ENCODE assay signal across 9 mouse cellular contexts in genomic region chr8:120298601-120299532, GRCm38 (mm10).
A peak's percentile ranks its signal among the peaks of the same experiment; 100 is the strongest.
DNase-seq lines count a peak whose midpoint lies in the region; ATAC-seq lines count a peak whose summit lies in the region.
"Had no signal": no experiment of that assay in that cellular context is flagged by ENCODE, and none has a peak within 500 bp of the region (broad histone marks: within the 10 kb centered on the region; RNA-seq: fewer than 3 reads in every experiment).

No protein-coding gene starts in this region.

- H3K9me3 ChIP-seq in kidney, embryonic 16.5 days (ENCODE audit: low read length): no peaks in the 10 kb centered on the region
- no peaks in the 10 kb centered on the region for H3K9me3 ChIP-seq in hindbrain, embryonic 16.5 days (ENCODE audit: control insufficient read depth, low read length)
- H3K9me3 ChIP-seq in neural tube, embryonic 11.5 days (ENCODE audit: control insufficient read depth, low read length): no peaks in the 10 kb centered on the region

- no peak overlapping the region for H3K9ac ChIP-seq in kidney, embryonic 16.5 days (replicated peaks; ENCODE audit: low read length)
- H3K9ac ChIP-seq in hindbrain, embryonic 16.5 days (ENCODE audit: low read depth, low read length): peak overlapping the region; percentile 29
- no peak overlapping the region for H3K9ac ChIP-seq in neural tube, embryonic 11.5 days (ENCODE audit: low read length)

- H3K4me2 ChIP-seq in kidney, embryonic 16.5 days (replicated peaks; ENCODE audit: low read depth, low read length): no peak overlapping the region
- 0 out of 2 replicates have a peak overlapping the region, but pooled peaks have one; percentile 7 for H3K4me2 ChIP-seq in hindbrain, embryonic 16.5 days (ENCODE audit: low read length)
- peak overlapping the region; percentile 28 for H3K4me2 ChIP-seq in neural tube, embryonic 11.5 days (ENCODE audit: low read depth)

- no peak overlapping the region for H3K4me3 ChIP-seq in kidney, embryonic 16.5 days (ENCODE audit: low read length)
- no peak overlapping the region for H3K4me3 ChIP-seq in hindbrain, embryonic 16.5 days (ENCODE audit: low read length)
- no peak overlapping the region for H3K4me3 ChIP-seq in neural tube, embryonic 11.5 days (ENCODE audit: low read depth, low read length)

- H3K27me3 ChIP-seq in kidney, embryonic 16.5 days (ENCODE audit: insufficient read depth, low read length): no peaks in the 10 kb centered on the region
- no peaks in the 10 kb centered on the region for H3K27me3 ChIP-seq in hindbrain, embryonic 16.5 days (replicated peaks; ENCODE audit: control insufficient read depth, insufficient read depth, low read length)
- no peaks in the 10 kb centered on the region for H3K27me3 ChIP-seq in neural tube, embryonic 11.5 days (ENCODE audit: control insufficient read depth, insufficient read depth, low read length)

- no peak; the same call in 1 of the 2 replicates for ATAC-seq in kidney, embryonic 16.5 days (ENCODE audit: low FRiP score, low TSS enrichment)
- peak; percentile 22 for ATAC-seq in hindbrain, embryonic 16.5 days
- ATAC-seq in neural tube, embryonic 11.5 days (ENCODE audit: insufficient read depth, low FRiP score, low TSS enrichment): peak; percentile 60

- H3K36me3 ChIP-seq in kidney, embryonic 16.5 days (ENCODE audit: insufficient read depth, low read length): no peaks in the 10 kb centered on the region
- H3K36me3 ChIP-seq in hindbrain, embryonic 16.5 days (ENCODE audit: control insufficient read depth, insufficient read depth, low read length): no peaks in the 10 kb centered on the region
- no peaks in the 10 kb centered on the region for H3K36me3 ChIP-seq in neural tube, embryonic 11.5 days (ENCODE audit: control insufficient read depth, insufficient read depth, low read length)

- no peak for DNase-seq in kidney, adult 18-20 months
- peak; percentile 76 for DNase-seq in embryo, embryonic 9.5 days (ENCODE audit: extremely low spot score)
- DNase-seq in neural tube, embryonic 11.5 days (ENCODE audit: low spot score): peak; percentile 88
- DNase-seq in frontal cortex, postnatal 10 days (ENCODE audit: low spot score in 2 of 2): no peak
- DNase-seq in spleen, postnatal 14 days (ENCODE audit: low spot score in 2 of 2): no peak
- no peak for DNase-seq in heart, adult 18-20 months
- DNase-seq: cerebellum, adult 11 months had no signal

- H3K27ac ChIP-seq in kidney, embryonic 16.5 days (ENCODE audit: low read length): peak overlapping the region; percentile 16; the same call in 1 of the 2 replicates
- peak overlapping the region; percentile 75 for H3K27ac ChIP-seq in hindbrain, embryonic 16.5 days (ENCODE audit: low read depth, low read length)
- H3K27ac ChIP-seq in neural tube, embryonic 11.5 days (ENCODE audit: low read depth, low read length): peak overlapping the region; percentile 83

- WGBS in kidney, embryonic 16.5 days: 50% methylated on average over 22 of the region's 22 CpGs
- WGBS in hindbrain, embryonic 16.5 days: 34% methylated on average over 22 of the region's 22 CpGs
- WGBS in neural tube, embryonic 11.5 days: 27% methylated on average over 22 of the region's 22 CpGs

- H3K4me1 ChIP-seq in kidney, embryonic 16.5 days (ENCODE audit: insufficient read depth, low read length): peaks cover 58% of the 10 kb centered on the region
- peaks cover 58% of the 10 kb centered on the region for H3K4me1 ChIP-seq in hindbrain, embryonic 16.5 days (ENCODE audit: control insufficient read depth, insufficient read depth, low read depth, low read length)
- peaks cover 75% of the 10 kb centered on the region for H3K4me1 ChIP-seq in neural tube, embryonic 11.5 days (ENCODE audit: control insufficient read depth, insufficient read depth, low read length)

Comparison
In these comparisons a context has a peak if more than half of its experiments do, and no peak if none do; other contexts are left out.
1. H3K27ac ChIP-seq: peak in every context shown above with its lines; median percentile 83 in neural tube, embryonic 11.5 days; 75 in hindbrain, embryonic 16.5 days; 16 in kidney, embryonic 16.5 days.
2. DNase-seq: peak in embryo, embryonic 9.5 days (single experiment) and neural tube, embryonic 11.5 days (single experiment); none in kidney, adult 18-20 months (single experiment), frontal cortex, postnatal 10 days (0 of 2), spleen, postnatal 14 days (0 of 2) and heart, adult 18-20 months (0 of 2).